Mouse (Mus musculus) left cerebral cortex, adult 6 months (tissue): ENCODE measurements around the gene Zcchc24. TPM values are rescaled to one million over a fixed set of nuclear protein-coding genes. Genes with fewer than 3 reads are reported as not detected.

Experiments used
- long read RNA-seq, 2 experiments: library from polyadenylated mRNA; unstranded; transcript quantifications; one replicate each; pipeline ENCODE4 v2.0.0; 2019 to 2020
- polyA plus RNA-seq: library from polyadenylated mRNA; unstranded; fragments of <200 nt; fragmentation: Nextera tagmentation; gene quantifications from 2 replicates; pipeline ENCODE4 v1.2.3, GENCODE M21; 2021

The Zcchc24 gene
- 11.4 and 16.1 TPM in 2 replicates for polyA plus RNA-seq
- long read RNA-seq, experiment 1, full-length matches to known transcripts = 40 of 102 reads
- long read RNA-seq, experiment 1, partial matches to known transcripts = 0 of 102 reads
- long read RNA-seq, experiment 1, other reads (novel, unspliced or antisense) = 62 of 102 reads
- long read RNA-seq, experiment 2, full-length matches to known transcripts = 3 of 40 reads
- long read RNA-seq, experiment 2, partial matches to known transcripts = 0 of 40 reads
- long read RNA-seq, experiment 2, other reads (novel, unspliced or antisense) = 37 of 40 reads

DNA sequence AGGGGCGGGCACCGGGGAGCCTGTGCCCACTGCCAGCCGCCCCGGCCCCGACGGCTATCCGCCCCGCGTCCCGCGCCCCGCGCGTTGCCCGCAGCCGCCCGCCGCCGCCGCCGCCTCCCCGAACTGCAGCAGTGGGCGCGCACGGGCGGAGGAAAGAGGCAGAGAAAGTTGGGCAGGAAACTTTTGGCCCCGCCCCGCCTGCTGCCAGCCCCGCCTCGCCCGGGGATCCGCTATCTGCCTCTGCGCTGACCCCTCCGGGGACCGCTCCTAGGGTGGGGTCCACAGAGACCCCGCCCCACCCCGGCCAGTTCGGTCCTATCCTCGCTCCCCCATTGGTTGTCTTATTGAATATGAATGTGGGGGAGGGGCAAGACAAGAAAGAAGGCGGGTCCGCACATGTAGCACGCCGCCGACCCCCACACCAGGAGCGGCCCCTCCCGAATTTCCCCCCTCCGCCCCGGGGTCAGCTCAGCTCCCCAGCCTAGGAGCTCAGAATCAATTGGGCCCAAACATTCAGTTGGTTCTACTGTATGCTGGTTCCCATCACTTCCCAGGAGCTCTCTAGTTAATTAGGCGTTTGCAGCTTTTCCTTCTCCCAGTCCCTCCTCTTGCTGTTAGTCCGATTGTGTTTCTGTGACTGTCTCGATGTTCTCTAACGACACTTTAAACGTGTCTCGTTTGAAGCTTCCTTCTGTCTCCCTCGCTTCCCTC lies at the start of gene Zcchc24:
Gene Zcchc24, minus strand, starts transcription at position 125 of the 711 bp plus-strand sequence.

DNA sequence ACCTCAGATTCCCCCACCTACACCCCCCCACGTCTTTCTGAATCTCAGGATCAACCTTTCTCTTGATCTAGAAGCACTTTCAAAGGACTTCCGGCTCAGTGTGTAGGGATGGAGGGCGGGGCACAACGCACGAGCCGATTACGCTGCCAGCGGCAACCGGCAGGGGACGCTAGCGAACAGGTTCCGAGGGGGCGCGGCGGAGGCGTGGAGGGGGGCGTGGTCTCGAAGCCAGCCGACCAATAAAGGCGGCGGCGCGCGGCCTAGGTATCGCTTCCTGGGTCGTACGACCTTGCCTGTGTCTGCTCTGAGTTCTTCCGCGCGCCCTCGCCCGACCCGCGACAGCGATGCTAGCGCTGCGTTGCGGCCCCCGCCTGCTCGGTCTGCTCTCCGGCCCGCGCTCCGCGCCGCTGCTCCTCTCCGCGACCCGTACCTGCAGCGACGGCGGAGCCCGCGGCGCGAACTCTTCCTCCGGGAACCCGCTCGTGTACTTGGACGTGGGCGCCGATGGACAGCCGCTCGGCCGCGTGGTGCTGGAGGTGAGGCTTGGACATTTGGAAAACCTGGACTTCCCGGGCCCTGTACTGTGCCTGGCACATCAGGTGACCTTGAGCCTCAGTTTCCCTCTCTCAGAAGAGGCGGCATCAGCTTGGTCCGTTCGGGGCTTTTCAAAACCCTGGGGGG lies 74.8 kb downstream of the Zcchc24 start, which contains the start of gene Ppif:
Gene Ppif, plus strand, starts transcription at position 267 of the 681 bp plus-strand sequence.

Other genes starting within 250 kb of the Zcchc24 start
- 36.2 and 48.9 TPM in 2 replicates for gene Ppif, start 74.9 kb downstream of the Zcchc24 start, polyA plus RNA-seq
- 4.9 and 16.9 TPM in 2 replicates for gene Anxa11, start 73.1 kb upstream of the Zcchc24 start, polyA plus RNA-seq
- 0.72 and 1.8 TPM in 2 replicates for gene Plac9a, start 134.1 kb upstream of the Zcchc24 start, polyA plus RNA-seq
- gene Tmem254a, start 158.6 kb upstream of the Zcchc24 start, polyA plus RNA-seq = 5.0 and 10.0 TPM in 2 replicates
- gene Cphx1, start 169.3 kb upstream of the Zcchc24 start, polyA plus RNA-seq = not detected in 2 replicates
- 0.25 and 0.36 TPM in 2 replicates for gene Duxbl1, start 209.5 kb upstream of the Zcchc24 start, polyA plus RNA-seq